Mouse (Mus musculus): ENCODE measurements around the gene Zfp524.
A peak's percentile ranks its signal among the peaks of the same experiment; 100 is the strongest.
"Not testable (repeated sequence)": the region's sequence is repeated elsewhere in the genome, so short reads cannot be mapped to it uniquely, and the experiment has no call there.

Gene Zfp524

GRCm38 (mm10) chr7:5016057-5016456 lies 1.8 kb downstream of the Zfp524 start:
- peak; percentile 19 for DNase-seq (ENCODE audit: low spot score)

- DNase-seq (ENCODE audit: low spot score), result no peak
These were observed 2.7 kb downstream of the Zfp524 start for GRCm38 (mm10) chr7:5016920-5017319.

- no peak for DNase-seq (ENCODE audit: low spot score)
These were observed 3.1 kb downstream of the Zfp524 start for GRCm38 (mm10) chr7:5017352-5017751.

GRCm38 (mm10) chr7:5017931-5018330 lies 3.7 kb downstream of the Zfp524 start:
- DNase-seq (ENCODE audit: low spot score), result no peak

GRCm38 (mm10) chr7:5019576-5019975 lies 5.4 kb downstream of the Zfp524 start:
- not testable (repeated sequence) for DNase-seq (ENCODE audit: low spot score)

GRCm38 (mm10) chr7:5020000-5020681 lies 5.9 kb downstream of the Zfp524 start, which contains the start of the genes Zfp865 and Ccdc106:
Gene Zfp865, plus strand, starts transcription at chr7:5020376.
Gene Ccdc106, plus strand, starts transcription at chr7:5020553.
- DNase-seq (ENCODE audit: low spot score), result peak; percentile 99

- DNase-seq (ENCODE audit: low spot score), result peak; percentile 47
These were observed 6.5 kb downstream of the Zfp524 start for GRCm38 (mm10) chr7:5020685-5021084.

GRCm38 (mm10) chr7:5021197-5021596 lies 7.0 kb downstream of the Zfp524 start:
- DNase-seq (ENCODE audit: low spot score), result no peak

- DNase-seq (ENCODE audit: low spot score), result no peak
These were observed 15.3 kb downstream of the Zfp524 start for GRCm38 (mm10) chr7:5029543-5029942.

- DNase-seq (ENCODE audit: low spot score), result no peak
These were observed 15.7 kb downstream of the Zfp524 start for GRCm38 (mm10) chr7:5029946-5030345.

- DNase-seq (ENCODE audit: low spot score), result no peak
These were observed 16.5 kb downstream of the Zfp524 start for GRCm38 (mm10) chr7:5030554-5031275.

GRCm38 (mm10) chr7:5031496-5031895 lies 17.3 kb downstream of the Zfp524 start:
- no peak for DNase-seq (ENCODE audit: low spot score)

- no peak for DNase-seq (ENCODE audit: low spot score)
These were observed 19.6 kb downstream of the Zfp524 start, which contains the start of gene 4632433K11Rik for GRCm38 (mm10) chr7:5033818-5034217. Gene 4632433K11Rik, plus strand, starts transcription at chr7:5034118.

GRCm38 (mm10) chr7:5035628-5036027 lies 21.4 kb downstream of the Zfp524 start:
- no peak for DNase-seq (ENCODE audit: low spot score)

- DNase-seq (ENCODE audit: low spot score), result no peak
These were observed 21.9 kb downstream of the Zfp524 start for GRCm38 (mm10) chr7:5036136-5036535.

- no peak for DNase-seq (ENCODE audit: low spot score)
These were observed 22.8 kb downstream of the Zfp524 start for GRCm38 (mm10) chr7:5037026-5037425.

GRCm38 (mm10) chr7:5037467-5037866 lies 23.3 kb downstream of the Zfp524 start:
- DNase-seq (ENCODE audit: low spot score), result no peak

- DNase-seq (ENCODE audit: low spot score), result peak; percentile 94
These were observed 24.0 kb downstream of the Zfp524 start, which contains the start of gene Zfp784 for GRCm38 (mm10) chr7:5038109-5038732. Gene Zfp784, minus strand, starts transcription at chr7:5038446.

- DNase-seq (ENCODE audit: low spot score), result peak; percentile 13
These were observed 24.7 kb downstream of the Zfp524 start for GRCm38 (mm10) chr7:5038940-5039339.

- DNase-seq (ENCODE audit: low spot score), result no peak
These were observed 30.8 kb downstream of the Zfp524 start for GRCm38 (mm10) chr7:5044981-5045380.

- no peak for DNase-seq (ENCODE audit: low spot score)
These were observed 31.9 kb downstream of the Zfp524 start for GRCm38 (mm10) chr7:5046112-5046511.

- DNase-seq (ENCODE audit: low spot score), result peak; percentile 62
These were observed 33.1 kb downstream of the Zfp524 start for GRCm38 (mm10) chr7:5047313-5047712.

Data from embryo, embryonic 10.5 days (tissue).